Mouse (Mus musculus) gastrocnemius, postnatal 10 days (tissue): ENCODE measurements at regions not wholly inside any gene's neighbourhood (a gene's known extent, or its start where the extent isn't known, plus 50 kb on each side); places are given as distances from the start of the nearest gene placed in this dataset.

Experiments used
- DNase-seq: peaks from one replicate; pipeline ENCODE4 v3.0.0; 2021; ENCODE audit warnings: mixed read lengths

GRCm38 (mm10) chr2:9795401-9795800 is 85.7 kb upstream of the 4930412O13Rik start:
- DNase-seq: no peak

DNA sequence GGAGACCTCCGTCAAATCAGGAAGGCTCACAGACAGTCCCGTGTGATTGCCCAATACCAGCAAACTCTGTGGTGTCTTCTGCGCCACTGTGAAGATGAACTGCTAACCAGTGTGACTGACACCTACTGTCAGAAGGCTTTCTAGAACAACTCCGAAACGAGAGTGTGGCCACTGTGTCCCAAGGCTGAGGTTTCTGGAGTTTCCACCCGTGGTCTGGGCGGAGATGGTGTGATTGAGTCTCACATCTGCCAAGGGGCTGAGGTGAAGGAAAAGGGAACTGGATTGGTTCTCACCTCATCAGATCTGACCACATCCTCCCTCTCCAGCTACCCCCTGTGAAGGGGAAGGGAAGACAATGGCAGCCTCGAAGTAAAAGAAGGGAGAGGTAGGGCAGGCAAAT is 79.6 kb upstream of the 4930412O13Rik start:
- DNase-seq: no peak

DNA sequence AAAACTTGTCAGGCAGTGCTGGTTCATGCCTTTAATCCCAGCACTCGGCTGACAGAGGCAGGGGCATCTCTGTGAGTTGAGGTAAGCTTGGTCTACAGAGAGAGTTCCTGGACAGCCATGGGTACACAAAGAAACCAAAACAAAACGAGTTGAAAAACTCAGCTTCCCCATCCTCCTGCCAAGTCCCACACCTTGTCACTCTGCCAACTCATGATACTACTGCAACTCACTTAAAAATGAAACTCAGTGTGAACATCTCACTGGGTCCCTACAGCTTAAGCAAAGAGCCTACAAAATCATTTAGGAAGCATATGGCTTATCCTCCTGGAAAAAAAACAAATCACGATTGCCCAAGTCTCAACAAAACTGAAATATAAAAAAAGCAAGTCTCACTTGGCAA is 76.7 kb upstream of the 4930412O13Rik start:
- no peak for DNase-seq

- no peak for DNase-seq
Measured at GRCm38 (mm10) chr2:9805590-9805989, 75.5 kb upstream of the 4930412O13Rik start.
